Mouse (Mus musculus) limb, embryonic 11.5 days (tissue): ENCODE measurements around the gene Spats2. TPM values are rescaled to one million over a fixed set of nuclear protein-coding genes. Genes with fewer than 3 reads are reported as not detected.
"Not testable (repeated sequence)": the region's sequence is repeated elsewhere in the genome, so short reads cannot be mapped to it uniquely, and the experiment has no call there.

Experiments used
- ATAC-seq: fragments of 200-750 bp; cut with Nextera tagmentation; 2 replicates; pipeline ENCODE4 v1.8.0; 2017; ENCODE audit warnings: low read depth; ENCODE audit not compliant: insufficient number of reproducible peaks, low FRiP score, low TSS enrichment
- DNase-seq: peaks from one replicate; pipeline ENCODE4 v3.0.0-alpha.2; 2015; ENCODE audit warnings: low spot score
- H3K27ac ChIP-seq: fragments of 300-500 bp; sonication (generic); replicated peaks from 2 replicates; pipeline ENCODE4 v1.5.1; 2014; ENCODE audit warnings: low read depth, mild to moderate bottlenecking, low read length
- H3K27me3 ChIP-seq: fragments of 300-500 bp; sonication (generic); 2 replicates; pipeline ENCODE4 v1.6.1; 2014; ENCODE audit warnings: mild to moderate bottlenecking, low read length, mixed read lengths; ENCODE audit not compliant: control insufficient read depth, insufficient read depth
- H3K36me3 ChIP-seq: fragments of 300-500 bp; sonication (generic); 2 replicates; pipeline ENCODE4 v1.6.1; 2014; ENCODE audit warnings: mild to moderate bottlenecking, low read length, moderate library complexity, mixed read lengths; ENCODE audit not compliant: control insufficient read depth, insufficient read depth
- H3K4me1 ChIP-seq: fragments of 300-500 bp; sonication (generic); 2 replicates; pipeline ENCODE4 v1.6.1; 2014; ENCODE audit warnings: low read length, mixed read lengths; ENCODE audit not compliant: control insufficient read depth, insufficient read depth
- H3K4me2 ChIP-seq: fragments of 300-500 bp; sonication (generic); 2 replicates; pipeline ENCODE4 v1.6.1; 2014; ENCODE audit warnings: low read depth, mild to moderate bottlenecking, moderate library complexity; ENCODE audit not compliant: severe bottlenecking
- H3K4me3 ChIP-seq: fragments of 300-500 bp; sonication (generic); 2 replicates; pipeline ENCODE4 v1.5.1; 2014; ENCODE audit warnings: low read depth, low read length
- H3K9ac ChIP-seq: fragments of 300-500 bp; sonication (generic); 2 replicates; pipeline ENCODE4 v1.6.1; 2014; ENCODE audit warnings: mild to moderate bottlenecking, low read length
- H3K9me3 ChIP-seq: fragments of 300-500 bp; sonication (generic); 2 replicates; pipeline ENCODE4 v1.6.1; 2016; ENCODE audit warnings: low read length; ENCODE audit not compliant: control insufficient read depth
- WGBS: fragments of 180-500 bp; shearing (Covaris S2); extraction: QIAGEN DNeasy Blood & Tissue Kit; methylation state at CpG from one replicate; pipeline ENCODE4 v1.1.7; 2014; 5-methylcytosine and 5-hydroxymethylcytosine counted together
- polyA plus RNA-seq: library from polyadenylated mRNA; unstranded; fragments of >200 nt; fragmentation: Nextera tagmentation; extraction: Ambion mirVana; gene quantifications from 2 replicates; pipeline ENCODE4 v1.2.1, GENCODE M21; 2014

Spats2 gene
- polyA plus RNA-seq, 1 experiment from 2014 or later: 70.1 TPM

- H3K27me3 ChIP-seq, H3K27ac ChIP-seq, DNase-seq, H3K4me3 ChIP-seq, H3K9ac ChIP-seq, H3K4me2 ChIP-seq, H3K4me1 ChIP-seq, H3K9me3 ChIP-seq, ATAC-seq: not testable (repeated sequence)
- 89% methylated on average over 6 of the region's 6 CpGs for WGBS
- H3K36me3 ChIP-seq: peaks cover 11% of the 10 kb centered on the region; the same call in 1 of the 2 replicates
These were observed 121.0 kb downstream of the Spats2 start for GRCm38 (mm10) chr15:99246736-99247135.

- Histone ChIP-seq H3K9ac (no peak overlapping the region), H3K4me1 (0 out of 2 replicates have a peak, but pooled peaks cover 3% of the 10 kb centered on the region), H3K27ac (no peak overlapping the region), H3K36me3 (peaks cover 8% of the 10 kb centered on the region; the same call in 1 of the 2 replicates), H3K9me3 (no peaks in the 10 kb centered on the region), H3K4me2 (no peak overlapping the region), H3K4me3 (no peak overlapping the region), H3K27me3 (no peaks in the 10 kb centered on the region)
- 87% methylated on average over 9 of the region's 9 CpGs for WGBS
- ATAC-seq (no peak), DNase-seq (no peak)
These were observed 123.3 kb downstream of the Spats2 start for GRCm38 (mm10) chr15:99248972-99249371.

GRCm38 (mm10) chr15:99249938-99250337 lies 124.2 kb downstream of the Spats2 start:
- no peak overlapping the region for H3K27ac ChIP-seq
- peaks cover 4% of the 10 kb centered on the region; the same call in 1 of the 2 replicates for H3K36me3 ChIP-seq
- no peak overlapping the region for H3K4me2 ChIP-seq
- DNase-seq (no peak), ATAC-seq (no peak)
- H3K4me1 ChIP-seq: 0 out of 2 replicates have a peak, but pooled peaks cover 3% of the 10 kb centered on the region
- H3K4me3 ChIP-seq: no peak overlapping the region
- no peak overlapping the region for H3K9ac ChIP-seq
- H3K9me3 ChIP-seq: no peaks in the 10 kb centered on the region
- no peaks in the 10 kb centered on the region for H3K27me3 ChIP-seq
- WGBS: 95% methylated on average over 11 of the region's 11 CpGs

- ATAC-seq, H3K36me3 ChIP-seq, H3K27ac ChIP-seq, H3K27me3 ChIP-seq, H3K9me3 ChIP-seq, H3K4me1 ChIP-seq: not testable (repeated sequence)
- Histone ChIP-seq H3K9ac (peak overlapping the region; percentile 53), H3K4me3 (peak overlapping the region; percentile 48), H3K4me2 (peak overlapping the region; percentile 65)
- 2% methylated on average over 14 of the region's 15 CpGs for WGBS
- DNase-seq: peak; percentile 26
These were observed 125.4 kb downstream of the Spats2 start for GRCm38 (mm10) chr15:99251111-99251510.

- peak within 1 kb of the TSS; percentile 48 for H3K4me3 ChIP-seq
- H3K9ac ChIP-seq: peak within 1 kb of the TSS; percentile 59
- peak; percentile 97 for DNase-seq
- H3K27me3 ChIP-seq: no peaks in the 10 kb centered on the region
- peak within 1 kb of the TSS; percentile 94 for H3K27ac ChIP-seq
- no peaks in the 10 kb centered on the region for H3K36me3 ChIP-seq
- no peaks in the 10 kb centered on the region for H3K9me3 ChIP-seq
- 0 out of 2 replicates have a peak, but pooled peaks cover 3% of the 10 kb centered on the region for H3K4me1 ChIP-seq
- peak; percentile 91 for ATAC-seq
- WGBS: under 1% methylated on average over 52 of the region's 52 CpGs
- peak within 1 kb of the TSS; percentile 85 for H3K4me2 ChIP-seq
These were observed 126.1 kb downstream of the Spats2 start, which contains the start of gene Mcrs1 for GRCm38 (mm10) chr15:99251626-99252380. Gene Mcrs1 (minus strand): TSS chr15:99251961.

GRCm38 (mm10) chr15:99252381-99253174 lies 126.9 kb downstream of the Spats2 start:
- H3K27ac ChIP-seq: peak overlapping the region; percentile 94
- H3K4me2 ChIP-seq: peak overlapping the region; percentile 85
- 3% methylated on average over 22 of the region's 22 CpGs for WGBS
- H3K4me1 ChIP-seq: 0 out of 2 replicates have a peak, but pooled peaks cover 3% of the 10 kb centered on the region
- ATAC-seq (no peak), DNase-seq (no peak)
- H3K9me3 ChIP-seq: no peaks in the 10 kb centered on the region
- no peaks in the 10 kb centered on the region for H3K27me3 ChIP-seq
- H3K36me3 ChIP-seq: no peaks in the 10 kb centered on the region
- peak overlapping the region; percentile 59 for H3K9ac ChIP-seq
- peak overlapping the region; percentile 48 for H3K4me3 ChIP-seq

GRCm38 (mm10) chr15:99253175-99253479 lies 127.4 kb downstream of the Spats2 start:
- not testable (repeated sequence) for DNase-seq, ATAC-seq, H3K36me3 ChIP-seq, H3K27me3 ChIP-seq, H3K27ac ChIP-seq, H3K9me3 ChIP-seq, H3K4me3 ChIP-seq, H3K9ac ChIP-seq, H3K4me1 ChIP-seq
- 53% methylated on average over 2 of the region's 2 CpGs for WGBS
- H3K4me2 ChIP-seq: peak overlapping the region; percentile 85; the same call in 1 of the 2 replicates

GRCm38 (mm10) chr15:99253772-99254171 lies 128.1 kb downstream of the Spats2 start:
- Histone ChIP-seq H3K9me3 (no peaks in the 10 kb centered on the region), H3K27ac (no peak overlapping the region), H3K27me3 (no peaks in the 10 kb centered on the region), H3K36me3 (no peaks in the 10 kb centered on the region), H3K4me1 (0 out of 2 replicates have a peak, but pooled peaks cover 3% of the 10 kb centered on the region), H3K4me3 (no peak overlapping the region), H3K9ac (no peak overlapping the region), H3K4me2 (no peak overlapping the region)
- DNase-seq (no peak), ATAC-seq (no peak)
- 91% methylated on average over 6 of the region's 6 CpGs for WGBS
